Mouse (Mus musculus) stomach, embryonic 16.5 days (tissue): ENCODE results near the gene Abhd16a. TPM values are rescaled to one million over a fixed set of nuclear protein-coding genes. Genes with fewer than 3 reads are reported as not detected.

Source experiments
- ATAC-seq: fragments of 200-750 bp; cut with Nextera tagmentation; 2 replicates; pipeline ENCODE4 v1.8.0; 2017; ENCODE audit warnings: moderate number of reproducible peaks, moderate TSS enrichment; ENCODE audit not compliant: insufficient read depth, low FRiP score
- H3K27ac ChIP-seq: fragments of 300-500 bp; sonication (generic); 2 replicates; pipeline ENCODE4 v1.5.1; 2014; ENCODE audit warnings: low read length
- H3K27me3 ChIP-seq: fragments of 300-500 bp; sonication (generic); 2 replicates; pipeline ENCODE4 v1.6.1; 2014; ENCODE audit warnings: low read length, control low read depth, mixed read lengths; ENCODE audit not compliant: control insufficient read depth, insufficient read depth
- H3K36me3 ChIP-seq: fragments of 300-500 bp; sonication (generic); 2 replicates; pipeline ENCODE4 v1.6.1; 2014; ENCODE audit warnings: low read length; ENCODE audit not compliant: control insufficient read depth, insufficient read depth
- H3K4me1 ChIP-seq: fragments of 300-500 bp; sonication (generic); 2 replicates; pipeline ENCODE4 v1.6.1; 2014; ENCODE audit warnings: low read length, control low read depth, mixed read lengths; ENCODE audit not compliant: control insufficient read depth, insufficient read depth
- H3K4me2 ChIP-seq: fragments of 300-500 bp; sonication (generic); 2 replicates; pipeline ENCODE4 v1.6.1; 2014; ENCODE audit warnings: low read depth, low read length, mixed read lengths
- H3K4me3 ChIP-seq: fragments of 300-500 bp; sonication (generic); replicated peaks from 2 replicates; pipeline ENCODE4 v1.5.1; 2014; ENCODE audit warnings: mild to moderate bottlenecking, low read length
- H3K9ac ChIP-seq: fragments of 300-500 bp; sonication (generic); 2 replicates; pipeline ENCODE4 v1.6.1; 2014; ENCODE audit warnings: low read length
- H3K9me3 ChIP-seq: fragments of 300-500 bp; sonication (generic); replicated peaks from 2 replicates; pipeline ENCODE4 v1.6.1; 2016; ENCODE audit warnings: low read length, control low read depth; ENCODE audit not compliant: control insufficient read depth
- WGBS: fragments of 180-500 bp; shearing (Covaris S2); extraction: QIAGEN DNeasy Blood & Tissue Kit; methylation state at CpG from one replicate; pipeline ENCODE4 v1.1.7; 2014; 5-methylcytosine and 5-hydroxymethylcytosine counted together
- polyA plus RNA-seq: library from polyadenylated mRNA; unstranded; fragments of >200 nt; fragmentation: Nextera tagmentation; extraction: Ambion mirVana; gene quantifications from 2 replicates; pipeline ENCODE4 v1.2.1, GENCODE M21; 2015

Abhd16a gene
- polyA plus RNA-seq, 1 experiment from 2014 or later, result 95.8 TPM

DNA sequence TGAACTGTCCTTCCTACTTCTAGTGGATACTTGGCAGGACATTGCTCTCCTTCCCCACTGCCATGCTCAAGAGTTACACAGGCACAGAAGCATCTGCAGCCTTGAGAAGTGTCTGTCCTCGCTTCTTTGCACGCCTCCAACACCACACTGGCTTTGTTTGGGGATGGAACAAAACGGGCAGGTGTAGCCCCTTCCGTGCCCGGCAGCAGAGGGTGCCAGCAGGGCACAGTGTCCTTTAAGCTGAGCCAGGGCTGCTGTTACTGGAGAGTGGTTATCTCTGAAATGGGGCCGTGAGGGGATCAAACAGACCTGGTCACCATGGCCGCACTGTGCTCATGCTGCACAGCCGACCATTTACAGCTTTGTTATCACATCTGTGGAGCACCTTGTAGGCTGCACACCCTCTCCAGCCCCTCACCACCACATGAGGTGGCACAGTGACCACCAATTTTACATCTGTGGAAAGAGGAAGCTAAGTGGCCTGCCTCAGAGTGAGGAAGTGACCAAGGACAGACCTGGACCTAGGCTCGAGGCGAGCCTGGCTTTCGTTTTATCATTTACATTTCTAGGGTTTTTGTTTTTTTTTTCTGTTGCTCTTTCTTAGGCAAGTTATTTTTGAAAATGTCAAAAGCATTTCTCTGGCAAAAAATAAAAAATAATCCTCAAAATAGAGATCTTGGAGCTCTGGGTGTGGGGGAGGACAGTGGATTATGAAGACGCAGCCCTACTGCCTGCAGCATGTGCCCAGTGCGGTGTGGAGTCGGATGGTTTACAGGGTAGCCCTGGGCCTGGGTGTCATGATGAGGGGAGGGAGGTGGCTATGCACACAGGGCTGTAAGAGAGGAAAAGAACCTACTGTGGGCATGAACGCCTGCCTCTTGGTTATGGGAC, 5.7 kb downstream of the Abhd16a start:
- Histone ChIP-seq H3K9ac (no peak overlapping the region), H3K27me3 (no peaks in the 10 kb centered on the region), H3K4me3 (no peak overlapping the region), H3K9me3 (no peaks in the 10 kb centered on the region), H3K27ac (no peak overlapping the region), H3K36me3 (peaks cover 23% of the 10 kb centered on the region; the same call in 1 of the 2 replicates), H3K4me2 (no peak overlapping the region), H3K4me1 (peaks cover 4% of the 10 kb centered on the region)
- ATAC-seq, result no peak
- WGBS, result 87% methylated on average over 15 of the region's 15 CpGs

DNA sequence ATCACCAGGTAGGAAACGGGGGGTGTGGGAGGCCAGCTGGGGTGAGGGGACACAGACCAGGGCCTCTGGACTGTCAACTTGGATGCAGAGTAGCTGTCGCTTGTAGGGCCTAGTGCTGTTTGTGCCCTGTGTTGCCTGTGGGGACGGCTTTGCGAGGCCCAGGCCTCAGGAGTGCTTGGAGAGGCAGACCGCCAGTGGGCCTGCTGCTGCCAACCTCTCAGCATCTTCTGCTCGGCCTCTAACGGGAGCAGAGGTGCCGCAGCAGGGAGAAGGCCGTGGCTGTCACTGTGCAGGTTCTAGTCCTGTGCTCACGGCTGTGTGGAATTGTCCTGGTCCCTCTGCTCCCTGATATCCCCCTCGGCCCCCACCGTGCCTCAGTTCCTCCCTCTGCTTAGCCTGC, 7.5 kb downstream of the Abhd16a start:
- Histone ChIP-seq H3K4me2 (no peak overlapping the region), H3K9me3 (no peaks in the 10 kb centered on the region), H3K4me3 (no peak overlapping the region), H3K27ac (no peak overlapping the region), H3K36me3 (peaks cover 20% of the 10 kb centered on the region; the same call in 1 of the 2 replicates), H3K9ac (no peak overlapping the region), H3K27me3 (no peaks in the 10 kb centered on the region), H3K4me1 (no peaks in the 10 kb centered on the region)
- 87% methylated on average over 12 of the region's 12 CpGs for WGBS
- no peak for ATAC-seq

DNA sequence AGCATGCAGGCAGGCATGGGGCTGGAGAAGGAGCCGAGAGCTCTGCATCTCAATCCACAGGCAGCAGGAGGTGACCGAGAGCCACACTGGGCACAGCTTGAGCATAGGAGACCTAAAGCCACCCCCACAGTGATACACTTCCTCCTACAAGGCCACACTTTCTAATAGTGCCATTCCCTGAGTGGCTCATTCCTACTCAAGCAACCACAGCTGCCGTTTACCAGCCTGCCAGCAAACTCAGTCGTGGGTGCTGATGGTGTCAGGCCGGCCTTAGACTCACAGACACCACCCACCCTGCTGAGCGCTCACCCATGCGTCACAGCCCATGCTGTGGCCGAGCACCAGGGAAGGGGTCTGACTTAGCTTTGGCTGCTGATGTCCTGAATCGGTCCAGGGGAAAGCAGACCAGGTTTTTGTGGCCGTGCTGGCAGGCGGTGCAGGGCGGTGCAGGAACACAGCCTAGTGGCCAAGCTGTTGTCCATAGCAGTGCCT, 8.1 kb downstream of the Abhd16a start:
- no peak overlapping the region for H3K4me2 ChIP-seq
- no peak overlapping the region for H3K9ac ChIP-seq
- H3K27ac ChIP-seq, result no peak overlapping the region
- no peaks in the 10 kb centered on the region for H3K9me3 ChIP-seq
- peaks cover 21% of the 10 kb centered on the region; the same call in 1 of the 2 replicates for H3K36me3 ChIP-seq
- 88% methylated on average over 12 of the region's 12 CpGs for WGBS
- H3K4me1 ChIP-seq, result no peaks in the 10 kb centered on the region
- no peak overlapping the region for H3K4me3 ChIP-seq
- no peak for ATAC-seq
- no peaks in the 10 kb centered on the region for H3K27me3 ChIP-seq

GRCm38 (mm10) chr17:35100196-35100765, 11.2 kb downstream of the Abhd16a start:
- H3K4me2 ChIP-seq, result no peak overlapping the region
- H3K9ac ChIP-seq, result no peak overlapping the region
- no peaks in the 10 kb centered on the region for H3K4me1 ChIP-seq
- H3K27me3 ChIP-seq, result no peaks in the 10 kb centered on the region
- no peaks in the 10 kb centered on the region for H3K9me3 ChIP-seq
- ATAC-seq, result no peak
- H3K4me3 ChIP-seq, result no peak overlapping the region
- H3K36me3 ChIP-seq, result peaks cover 23% of the 10 kb centered on the region; the same call in 1 of the 2 replicates
- no peak overlapping the region for H3K27ac ChIP-seq
- WGBS, result 52% methylated on average over 10 of the region's 10 CpGs

- no peak for ATAC-seq
- H3K9ac ChIP-seq, result no peak overlapping the region
- no peaks in the 10 kb centered on the region for H3K9me3 ChIP-seq
- H3K36me3 ChIP-seq, result peaks cover 23% of the 10 kb centered on the region; the same call in 1 of the 2 replicates
- H3K4me2 ChIP-seq, result no peak overlapping the region
- no peak overlapping the region for H3K27ac ChIP-seq
- no peak overlapping the region for H3K4me3 ChIP-seq
- no peaks in the 10 kb centered on the region for H3K4me1 ChIP-seq
- 87% methylated on average over 11 of the region's 11 CpGs for WGBS
- no peaks in the 10 kb centered on the region for H3K27me3 ChIP-seq
These were observed 12.1 kb downstream of the Abhd16a start for GRCm38 (mm10) chr17:35101161-35101560.

DNA sequence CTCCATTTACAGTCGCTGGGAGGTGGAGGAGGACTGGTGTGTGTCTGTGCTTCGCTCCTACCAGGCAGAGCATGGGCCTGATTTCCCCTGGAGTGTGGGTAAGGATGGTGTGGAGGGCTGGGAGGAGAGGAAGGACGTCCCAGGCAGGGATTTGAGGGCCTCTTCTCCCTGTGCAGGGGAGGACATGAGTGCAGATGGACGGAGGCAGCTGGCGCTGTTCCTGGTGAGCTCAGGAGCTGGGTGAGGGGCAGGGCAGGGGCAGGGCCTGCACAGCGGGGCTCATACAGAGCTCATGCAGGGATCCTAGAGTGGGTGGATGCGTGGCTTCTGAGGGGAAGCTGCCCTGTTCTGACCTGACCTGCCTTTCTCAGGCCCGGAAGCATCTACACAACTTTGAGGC, 13.2 kb downstream of the Abhd16a start:
- Histone ChIP-seq H3K9ac (no peak overlapping the region; the same call in 1 of the 2 replicates), H3K36me3 (peaks cover 19% of the 10 kb centered on the region; the same call in 1 of the 2 replicates), H3K27ac (no peak overlapping the region), H3K4me3 (no peak overlapping the region), H3K4me2 (no peak overlapping the region), H3K4me1 (no peaks in the 10 kb centered on the region), H3K9me3 (no peaks in the 10 kb centered on the region), H3K27me3 (no peaks in the 10 kb centered on the region)
- no peak; the same call in 1 of the 2 replicates for ATAC-seq
- WGBS, result 71% methylated on average over 8 of the region's 8 CpGs

- WGBS, result 56% methylated on average over 6 of the region's 6 CpGs
- Histone ChIP-seq H3K9me3 (no peaks in the 10 kb centered on the region), H3K4me2 (no peak overlapping the region), H3K4me3 (no peak overlapping the region), H3K27me3 (no peaks in the 10 kb centered on the region), H3K36me3 (peaks cover 15% of the 10 kb centered on the region; the same call in 1 of the 2 replicates), H3K4me1 (no peaks in the 10 kb centered on the region), H3K27ac (no peak overlapping the region), H3K9ac (no peak overlapping the region)
- ATAC-seq, result no peak
These were observed 14.2 kb downstream of the Abhd16a start for GRCm38 (mm10) chr17:35103221-35103690.

GRCm38 (mm10) chr17:35104079-35104478, 15.0 kb downstream of the Abhd16a start:
- Histone ChIP-seq H3K36me3 (peaks cover 15% of the 10 kb centered on the region; the same call in 1 of the 2 replicates), H3K4me3 (no peak overlapping the region), H3K9me3 (no peaks in the 10 kb centered on the region), H3K4me2 (no peak overlapping the region), H3K27ac (no peak overlapping the region), H3K9ac (no peak overlapping the region), H3K27me3 (no peaks in the 10 kb centered on the region), H3K4me1 (no peaks in the 10 kb centered on the region)
- no peak for ATAC-seq
- WGBS, result 87% methylated on average over 7 of the region's 7 CpGs

- Histone ChIP-seq H3K9me3 (no peaks in the 10 kb centered on the region), H3K27ac (no peak overlapping the region), H3K27me3 (no peaks in the 10 kb centered on the region), H3K4me1 (no peaks in the 10 kb centered on the region), H3K4me3 (no peak overlapping the region), H3K9ac (no peak overlapping the region), H3K36me3 (peaks cover 12% of the 10 kb centered on the region; the same call in 1 of the 2 replicates), H3K4me2 (no peak overlapping the region)
- 75% methylated on average over 6 of the region's 6 CpGs for WGBS
- no peak for ATAC-seq
These were observed 15.7 kb downstream of the Abhd16a start for GRCm38 (mm10) chr17:35104754-35105153.
